Mouse (Mus musculus) cerebellum, postnatal 14 days (tissue): ENCODE data around the gene Aip.
"Not testable (repeated sequence)": the region's sequence is repeated elsewhere in the genome, so short reads cannot be mapped to it uniquely, and the experiment has no call there.

Experiments
- DNase-seq, 2 experiments: peaks; one replicate each; pipeline ENCODE4 v3.0.0; 2021; ENCODE audit warnings: mixed read lengths in 2 of 2

Aip gene

GRCm38 (mm10) chr19:4087090-4087489 is 38.6 kb downstream of the Aip start:
- no peak for DNase-seq

- no peak for DNase-seq
These were observed 39.5 kb downstream of the Aip start for GRCm38 (mm10) chr19:4086156-4086555.

GRCm38 (mm10) chr19:4084984-4085383 is 40.7 kb downstream of the Aip start:
- peak in 1 of 2 experiments; percentile 20 for DNase-seq

- no peak for DNase-seq
These were observed 41.8 kb downstream of the Aip start for GRCm38 (mm10) chr19:4083826-4084225.

- peak in 1 of 2 experiments; percentile 24 for DNase-seq
These were observed 42.3 kb downstream of the Aip start for GRCm38 (mm10) chr19:4083316-4083715.

- DNase-seq, result peak in 1 of 2 experiments; percentile 33
These were observed 43.3 kb downstream of the Aip start for GRCm38 (mm10) chr19:4082219-4082965.

GRCm38 (mm10) chr19:4081394-4081793 is 44.3 kb downstream of the Aip start, which contains the start of gene Cabp2:
Gene Cabp2, plus strand, starts transcription at chr19:4081578.
- DNase-seq, result no peak

GRCm38 (mm10) chr19:4080511-4081009 is 45.1 kb downstream of the Aip start:
- peak; percentile 80 to 82 for DNase-seq

GRCm38 (mm10) chr19:4079594-4079993 is 46.1 kb downstream of the Aip start:
- DNase-seq, result peak in 1 of 2 experiments; percentile 33

- no peak for DNase-seq
These were observed 50.1 kb downstream of the Aip start for GRCm38 (mm10) chr19:4075531-4075930.

GRCm38 (mm10) chr19:4072706-4073424 is 52.8 kb downstream of the Aip start:
- no peak for DNase-seq

GRCm38 (mm10) chr19:4071406-4071805 is 54.3 kb downstream of the Aip start:
- peak; percentile 52 to 59 for DNase-seq

- no peak for DNase-seq
These were observed 54.9 kb downstream of the Aip start for GRCm38 (mm10) chr19:4070756-4071155.

GRCm38 (mm10) chr19:4070311-4070710 is 55.3 kb downstream of the Aip start:
- DNase-seq, result no peak

GRCm38 (mm10) chr19:4068717-4069410 is 56.8 kb downstream of the Aip start:
- no peak for DNase-seq

- not testable (repeated sequence) for DNase-seq
These were observed 57.4 kb downstream of the Aip start for GRCm38 (mm10) chr19:4068242-4068641.

- no peak for DNase-seq
These were observed 58.8 kb downstream of the Aip start for GRCm38 (mm10) chr19:4066877-4067276.

GRCm38 (mm10) chr19:4066280-4066679 is 59.4 kb downstream of the Aip start:
- DNase-seq, result no peak

- not testable (repeated sequence) for DNase-seq
These were observed 61.2 kb downstream of the Aip start for GRCm38 (mm10) chr19:4064501-4064900.
